In the genomic region with DNA sequence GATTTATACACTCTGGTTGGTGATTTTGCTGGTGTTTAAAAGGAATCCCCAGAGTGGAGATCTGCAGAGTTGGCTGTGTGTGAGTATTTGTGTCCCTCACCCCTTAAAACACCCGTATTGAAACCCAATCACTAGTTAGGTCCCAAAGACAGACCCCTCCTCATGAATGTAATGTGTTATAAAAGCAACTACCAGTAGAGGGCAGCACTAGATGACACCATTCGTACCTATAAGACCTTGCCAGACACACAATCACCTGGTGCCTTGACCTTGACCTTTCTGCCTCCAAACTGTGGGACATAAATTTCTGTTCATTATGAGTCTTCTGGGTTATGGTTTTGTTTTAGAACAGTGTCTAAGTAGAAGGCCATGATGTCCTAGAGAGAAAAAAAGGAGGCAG, we compare ENCODE assay signal across 12 mouse cellular contexts.
DNase-seq lines count a peak whose midpoint lies in the region; ATAC-seq and TF ChIP-seq lines count a peak whose summit lies in the region.
"Had no signal": no experiment of that assay in that cellular context is flagged by ENCODE, and none has a peak within 500 bp of the region (broad histone marks: within the 10 kb centered on the region; RNA-seq: fewer than 3 reads in every experiment).

No protein-coding gene starts in this region.

- no peaks in the 10 kb centered on the region for H3K27me3 ChIP-seq in hindbrain, postnatal 0 days (ENCODE audit: insufficient read depth, low read length)
- no peaks in the 10 kb centered on the region for H3K27me3 ChIP-seq in hindbrain, embryonic 10.5 days (ENCODE audit: insufficient read depth, poor library complexity, severe bottlenecking)
- peaks cover 4% of the 10 kb centered on the region; the same call in 1 of the 2 replicates for H3K27me3 ChIP-seq in midbrain, postnatal 0 days (ENCODE audit: insufficient read depth, low read length)
- no peaks in the 10 kb centered on the region for H3K27me3 ChIP-seq in midbrain, embryonic 15.5 days (replicated peaks)

- peak; percentile 72 for TF ChIP-seq CTCF in hindbrain, postnatal 0 days (IDR thresholded peaks at IDR 0.05; ENCODE audit: low read depth)
- peak; percentile 69 for TF ChIP-seq CTCF in midbrain, postnatal 0 days (IDR thresholded peaks at IDR 0.05)

- no peak for ATAC-seq in hindbrain, postnatal 0 days
- no peak for ATAC-seq in midbrain, postnatal 0 days (ENCODE audit: low FRiP score)
- ATAC-seq in midbrain, embryonic 15.5 days (replicated peaks), result no peak

- DNase-seq in hindbrain, postnatal 0 days (ENCODE audit: low spot score), result peak; percentile 54
- no peak for DNase-seq in hindbrain, embryonic 10.5 days (ENCODE audit: low spot score)
- DNase-seq in midbrain, postnatal 0 days (ENCODE audit: low spot score), result peak; percentile 49
- DNase-seq in c-Kit-positive CD71-positive TER-119-positive erythroid progenitor cells, embryonic 14.5 days (ENCODE audit: low spot score), result peak; percentile 10
- no peak for DNase-seq in spleen, postnatal 10 days (ENCODE audit: low spot score in 2 of 2)
- DNase-seq in cerebellum, adult 11 months, result no peak
- no peak for DNase-seq in left cerebral cortex, postnatal 25 days (ENCODE audit: low spot score in 2 of 2)
- DNase-seq: cerebellum, adult 11-12 months; gastrocnemius, postnatal 10 days; heart, postnatal 10 days; thymus, adult 2 months had no signal

- H3K4me3 ChIP-seq in hindbrain, postnatal 0 days (ENCODE audit: low read length), result no peak overlapping the region
- H3K4me3 ChIP-seq in hindbrain, embryonic 10.5 days, result no peak overlapping the region
- H3K4me3 ChIP-seq in midbrain, postnatal 0 days (ENCODE audit: low read depth, low read length), result no peak overlapping the region
- no peak overlapping the region for H3K4me3 ChIP-seq in midbrain, embryonic 15.5 days

- intact Hi-C loops in left cerebral cortex, postnatal 25 days (cut with DNase I), result loop anchor here (5.0 to 10.0 kb wide), 2 partner anchors 222 to 376 kb away; a partner anchor contains a TSS

- no peak overlapping the region for H3K9ac ChIP-seq in hindbrain, postnatal 0 days (replicated peaks; ENCODE audit: low read length)
- H3K9ac ChIP-seq in midbrain, postnatal 0 days (replicated peaks; ENCODE audit: low read length, poor library complexity, severe bottlenecking), result no peak overlapping the region
- H3K9ac ChIP-seq in midbrain, embryonic 15.5 days, result no peak overlapping the region

- no peaks in the 10 kb centered on the region for H3K36me3 ChIP-seq in hindbrain, postnatal 0 days (ENCODE audit: insufficient read depth, low read length)
- 0 out of 2 replicates have a peak, but pooled peaks cover 3% of the 10 kb centered on the region for H3K36me3 ChIP-seq in hindbrain, embryonic 10.5 days
- H3K36me3 ChIP-seq in midbrain, postnatal 0 days (ENCODE audit: insufficient read depth, low read length), result no peaks in the 10 kb centered on the region
- H3K36me3 ChIP-seq in midbrain, embryonic 15.5 days (replicated peaks), result no peaks in the 10 kb centered on the region

- no peaks in the 10 kb centered on the region for H3K9me3 ChIP-seq in hindbrain, postnatal 0 days (ENCODE audit: low read length)
- H3K9me3 ChIP-seq in hindbrain, embryonic 10.5 days, result no peaks in the 10 kb centered on the region
- no peaks in the 10 kb centered on the region for H3K9me3 ChIP-seq in midbrain, postnatal 0 days (ENCODE audit: low read length)
- no peaks in the 10 kb centered on the region for H3K9me3 ChIP-seq in midbrain, embryonic 15.5 days

- WGBS in hindbrain, postnatal 0 days, result 51% methylated on average over 2 of the region's 2 CpGs
- WGBS in hindbrain, embryonic 10.5 days, result 39% methylated on average over 2 of the region's 2 CpGs
- WGBS in midbrain, postnatal 0 days, result 40% methylated on average over 2 of the region's 2 CpGs
- WGBS in midbrain, embryonic 15.5 days, result 25% methylated on average over 2 of the region's 2 CpGs

- H3K4me1 ChIP-seq in hindbrain, postnatal 0 days (ENCODE audit: insufficient read depth, low read length), result no peaks in the 10 kb centered on the region; the same call in 1 of the 2 replicates
- peaks cover 42% of the 10 kb centered on the region for H3K4me1 ChIP-seq in hindbrain, embryonic 10.5 days (replicated peaks)
- H3K4me1 ChIP-seq in midbrain, postnatal 0 days (ENCODE audit: insufficient read depth, low read length), result no peaks in the 10 kb centered on the region
- H3K4me1 ChIP-seq in midbrain, embryonic 15.5 days, result peaks cover 17% of the 10 kb centered on the region; the same call in 1 of the 2 replicates

- H3K4me2 ChIP-seq in hindbrain, postnatal 0 days (ENCODE audit: low read depth, low read length), result no peak overlapping the region
- no peak overlapping the region for H3K4me2 ChIP-seq in midbrain, postnatal 0 days (ENCODE audit: low read depth, low read length, poor library complexity, severe bottlenecking)
- no peak overlapping the region for H3K4me2 ChIP-seq in midbrain, embryonic 15.5 days

- no peak overlapping the region for H3K27ac ChIP-seq in hindbrain, postnatal 0 days
- H3K27ac ChIP-seq in hindbrain, embryonic 10.5 days, result no peak overlapping the region
- H3K27ac ChIP-seq in midbrain, postnatal 0 days (ENCODE audit: low read depth, low read length), result no peak overlapping the region
- H3K27ac ChIP-seq in midbrain, embryonic 15.5 days, result no peak overlapping the region

Comparison
In these comparisons a context has a peak if more than half of its experiments do, and no peak if none do; other contexts are left out.
1. DNase-seq: peak in hindbrain, postnatal 0 days (single experiment), midbrain, postnatal 0 days (single experiment) and c-Kit-positive CD71-positive TER-119-positive erythroid progenitor cells, embryonic 14.5 days (single experiment); none in hindbrain, embryonic 10.5 days (single experiment), spleen, postnatal 10 days (0 of 2), cerebellum, adult 11 months (single experiment) and left cerebral cortex, postnatal 25 days (0 of 2).